Mouse (Mus musculus): ENCODE measurements around the gene Fer.

Gene Fer

GRCm38 (mm10) chr17:63878889-63879288, 16.0 kb downstream of the Fer start:
- DNase-seq: no peak

- no peak for DNase-seq
Measured at GRCm38 (mm10) chr17:63880009-63880408, 17.1 kb downstream of the Fer start.

GRCm38 (mm10) chr17:63886988-63887387, 24.1 kb downstream of the Fer start:
- no peak for DNase-seq

- no peak for DNase-seq
Measured at GRCm38 (mm10) chr17:63890611-63891010, 27.7 kb downstream of the Fer start.

- DNase-seq: no peak
Measured at GRCm38 (mm10) chr17:63895829-63896228, 33.0 kb downstream of the Fer start.

GRCm38 (mm10) chr17:63897050-63897449, 34.2 kb downstream of the Fer start:
- no peak for DNase-seq

GRCm38 (mm10) chr17:63909297-63909696, 46.4 kb downstream of the Fer start:
- DNase-seq: no peak

- DNase-seq: peak; percentile 28
Measured at GRCm38 (mm10) chr17:63921601-63922203, 58.8 kb downstream of the Fer start.

GRCm38 (mm10) chr17:63925581-63925980, 62.7 kb downstream of the Fer start:
- no peak for DNase-seq

- DNase-seq: no peak
Measured at GRCm38 (mm10) chr17:63930634-63931033, 67.8 kb downstream of the Fer start.

- DNase-seq: no peak
Measured at GRCm38 (mm10) chr17:63931556-63931955, 68.7 kb downstream of the Fer start.

GRCm38 (mm10) chr17:63935408-63935807, 72.5 kb downstream of the Fer start:
- DNase-seq: no peak

GRCm38 (mm10) chr17:63937886-63938285, 75.0 kb downstream of the Fer start:
- DNase-seq: no peak

- no peak for DNase-seq
Measured at GRCm38 (mm10) chr17:63946772-63947171, 83.9 kb downstream of the Fer start.

- DNase-seq: no peak
Measured at GRCm38 (mm10) chr17:63948811-63949210, 85.9 kb downstream of the Fer start.

- no peak for DNase-seq
Measured at GRCm38 (mm10) chr17:63951436-63951835, 88.6 kb downstream of the Fer start.

- no peak for DNase-seq
Measured at GRCm38 (mm10) chr17:63967091-63967490, 104.2 kb downstream of the Fer start.

GRCm38 (mm10) chr17:63969448-63969847, 106.6 kb downstream of the Fer start:
- no peak for DNase-seq

- peak; percentile 36 for DNase-seq
Measured at GRCm38 (mm10) chr17:63970239-63970638, 107.4 kb downstream of the Fer start.

GRCm38 (mm10) chr17:63970939-63971338, 108.1 kb downstream of the Fer start:
- DNase-seq: no peak

GRCm38 (mm10) chr17:63972181-63972580, 109.3 kb downstream of the Fer start:
- peak; percentile 10 for DNase-seq

- DNase-seq: peak; percentile 79
Measured at GRCm38 (mm10) chr17:63973806-63974205, 110.9 kb downstream of the Fer start.

- DNase-seq: no peak
Measured at GRCm38 (mm10) chr17:63974253-63974652, 111.4 kb downstream of the Fer start.

- DNase-seq: peak; percentile 75
Measured at GRCm38 (mm10) chr17:63978794-63979571, 116.1 kb downstream of the Fer start.

GRCm38 (mm10) chr17:63980167-63980566, 117.3 kb downstream of the Fer start:
- no peak for DNase-seq
